Mouse (Mus musculus): ENCODE measurements around the gene Srpk3. TPM values are rescaled to one million over a fixed set of nuclear protein-coding genes. Genes with fewer than 3 reads are reported as not detected.
"Not testable (repeated sequence)": the region's sequence is repeated elsewhere in the genome, so short reads cannot be mapped to it uniquely, and the experiment has no call there.

Srpk3 gene
- 0.71 TPM in 1 of 2 replicates, not detected in the other for polyA plus RNA-seq (2012; ENCODE audit: insufficient read depth, insufficient read length, missing spikeins)

- no peak within 1 kb of the TSS for H3K27ac ChIP-seq (replicated peaks; ENCODE audit: low read depth, low read length)
- H3K4me3 ChIP-seq (ENCODE audit: insufficient read depth, low read depth, low read length) = no peak within 1 kb of the TSS
- no peaks in the 10 kb centered on the region for H3K4me1 ChIP-seq (ENCODE audit: control insufficient read depth, insufficient read depth, insufficient read length, low read length)
Observed at GRCm38 (mm10) chrX:73774168-73774760, at the start of gene Srpk3. Gene Srpk3 (plus strand): TSS chrX:73774405.

DNA sequence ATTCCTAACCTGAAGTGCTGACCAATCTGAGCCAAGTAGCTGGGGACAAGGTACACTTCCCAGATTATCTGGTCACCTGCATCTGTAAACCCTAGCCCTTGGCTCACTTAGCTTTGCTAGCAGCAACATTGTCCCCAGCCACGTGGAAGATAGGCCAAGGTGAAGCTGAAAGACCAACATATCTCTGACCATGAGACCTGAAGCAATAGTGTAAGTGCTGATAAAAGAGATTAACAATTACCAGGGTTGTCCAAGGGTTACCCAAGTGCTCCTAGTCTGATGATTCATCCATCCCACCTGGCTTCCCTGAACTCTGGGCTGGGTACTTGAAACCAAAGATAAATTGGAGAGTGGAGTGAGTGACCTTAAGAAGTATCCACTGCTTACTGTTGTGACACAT, 43.3 kb upstream of the Srpk3 start:
- Histone ChIP-seq H3K4me3 (ENCODE audit: insufficient read depth, low read depth, low read length) (no peak overlapping the region), H3K4me1 (ENCODE audit: control insufficient read depth, insufficient read depth, insufficient read length, low read length) (no peaks in the 10 kb centered on the region), H3K27ac (replicated peaks; ENCODE audit: low read depth, low read length) (no peak overlapping the region)

GRCm38 (mm10) chrX:73738155-73738554, 36.0 kb upstream of the Srpk3 start:
- no peaks in the 10 kb centered on the region for H3K4me1 ChIP-seq (ENCODE audit: control insufficient read depth, insufficient read depth, insufficient read length, low read length)

GRCm38 (mm10) chrX:73739151-73739550, 35.1 kb upstream of the Srpk3 start:
- Histone ChIP-seq H3K4me1 (ENCODE audit: control insufficient read depth, insufficient read depth, insufficient read length, low read length) (no peaks in the 10 kb centered on the region), H3K27ac (replicated peaks; ENCODE audit: low read depth, low read length) (no peak overlapping the region), H3K4me3 (ENCODE audit: insufficient read depth, low read depth, low read length) (no peak overlapping the region)

More at GRCm38 (mm10) chrX:73738155-73738554, 36.0 kb upstream of the Srpk3 start:
- no peak overlapping the region for H3K4me3 ChIP-seq (ENCODE audit: insufficient read depth, low read depth, low read length)
- no peak overlapping the region for H3K27ac ChIP-seq (replicated peaks; ENCODE audit: low read depth, low read length)

DNA sequence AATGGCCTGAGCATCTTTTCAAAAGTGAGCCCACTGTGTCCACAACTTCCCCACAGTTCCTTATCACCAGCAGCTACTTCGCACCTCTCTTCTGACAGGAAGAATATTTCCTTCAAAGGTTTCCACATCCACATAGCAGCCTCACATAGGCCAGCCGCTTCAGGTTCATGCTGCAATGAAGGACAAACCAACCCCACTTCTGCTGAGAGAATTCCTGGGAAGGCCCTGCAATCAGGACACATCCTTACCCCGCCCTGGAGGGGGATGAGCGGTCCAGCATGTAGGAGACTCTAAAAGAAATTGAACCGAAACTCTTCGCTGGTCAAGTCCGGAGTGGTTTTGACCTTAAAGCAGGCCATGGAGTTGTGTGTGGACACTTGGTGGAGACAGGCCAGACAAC, 34.4 kb upstream of the Srpk3 start:
- H3K27ac ChIP-seq (replicated peaks; ENCODE audit: low read depth, low read length); H3K4me1 ChIP-seq (ENCODE audit: control insufficient read depth, insufficient read depth, insufficient read length, low read length); H3K4me3 ChIP-seq (ENCODE audit: insufficient read depth, low read depth, low read length): not testable (repeated sequence)

GRCm38 (mm10) chrX:73744774-73745481, 29.3 kb upstream of the Srpk3 start:
- H3K4me3 ChIP-seq (ENCODE audit: insufficient read depth, low read depth, low read length) = no peak overlapping the region
- H3K27ac ChIP-seq (replicated peaks; ENCODE audit: low read depth, low read length) = no peak overlapping the region
- no peaks in the 10 kb centered on the region for H3K4me1 ChIP-seq (ENCODE audit: control insufficient read depth, insufficient read depth, insufficient read length, low read length)

DNA sequence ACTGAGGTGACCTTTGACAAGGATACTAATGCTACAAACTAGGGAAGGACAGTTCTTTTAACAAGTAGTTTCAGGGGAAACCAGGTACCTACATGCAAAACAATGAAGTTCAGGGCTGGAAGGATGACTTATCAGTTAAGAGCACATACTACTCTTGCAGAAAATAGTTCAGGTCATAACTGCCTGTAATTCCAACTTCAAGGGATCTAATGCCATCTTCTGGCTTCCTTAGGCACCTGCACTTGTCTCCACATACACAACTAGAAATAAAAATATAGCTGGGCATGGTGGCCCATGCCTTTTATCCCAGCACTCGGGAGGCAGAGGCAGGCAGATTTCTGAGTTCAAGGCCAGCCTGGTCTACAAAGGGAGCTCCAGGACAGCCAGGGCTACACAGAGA, 25.2 kb upstream of the Srpk3 start:
- no peaks in the 10 kb centered on the region for H3K4me1 ChIP-seq (ENCODE audit: control insufficient read depth, insufficient read depth, insufficient read length, low read length)
- no peak overlapping the region for H3K27ac ChIP-seq (replicated peaks; ENCODE audit: low read depth, low read length)
- H3K4me3 ChIP-seq (ENCODE audit: insufficient read depth, low read depth, low read length) = no peak overlapping the region

DNA sequence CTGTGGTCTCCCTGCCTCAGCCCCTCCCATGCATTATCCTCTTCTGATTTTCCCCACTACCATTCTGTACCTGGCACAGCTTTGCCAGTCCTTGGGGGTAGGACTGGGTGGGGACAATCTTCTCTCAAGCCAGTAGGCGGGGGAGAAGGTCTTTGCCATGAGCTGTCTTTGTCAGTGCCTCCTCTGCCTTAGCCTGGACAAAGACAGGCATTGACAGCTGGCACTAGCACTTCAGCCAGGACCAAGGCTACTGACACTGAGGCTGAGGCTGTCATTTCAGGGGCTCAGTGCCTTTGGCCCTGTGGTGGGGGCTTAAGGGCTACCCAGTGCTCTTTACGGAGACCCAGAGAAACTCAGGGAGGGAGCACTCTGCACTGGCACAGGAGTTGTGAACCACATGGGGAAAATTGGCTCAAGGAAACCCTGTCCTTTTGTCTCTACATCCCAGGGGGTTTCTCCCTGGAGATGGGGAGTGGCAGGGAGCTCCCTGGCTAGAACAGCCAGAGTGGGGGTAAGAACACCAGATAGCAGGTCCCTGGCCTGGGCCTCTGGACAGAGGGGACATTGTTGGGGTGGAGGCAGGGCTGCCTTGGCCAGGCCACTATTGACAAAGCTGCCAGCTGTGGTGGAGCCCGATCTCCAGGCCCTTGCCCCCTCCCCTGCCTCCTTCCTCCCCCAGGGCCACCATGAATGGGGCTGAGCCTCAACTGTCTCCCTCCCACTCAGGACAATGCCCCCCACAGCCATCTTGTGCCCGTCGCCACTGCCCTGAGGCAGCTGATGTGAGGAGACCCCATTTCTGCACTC, 17.7 kb upstream of the Srpk3 start, which contains the start of gene Plxnb3:
TSS of gene Plxnb3 (plus strand) at position 757 of the 807 bp plus-strand sequence.
- H3K4me1 ChIP-seq (ENCODE audit: control insufficient read depth, insufficient read depth, insufficient read length, low read length) = no peaks in the 10 kb centered on the region
- H3K27ac ChIP-seq (replicated peaks; ENCODE audit: low read depth, low read length) = no peak within 1 kb of the TSS
- no peak within 1 kb of the TSS for H3K4me3 ChIP-seq (ENCODE audit: insufficient read depth, low read depth, low read length)

DNA sequence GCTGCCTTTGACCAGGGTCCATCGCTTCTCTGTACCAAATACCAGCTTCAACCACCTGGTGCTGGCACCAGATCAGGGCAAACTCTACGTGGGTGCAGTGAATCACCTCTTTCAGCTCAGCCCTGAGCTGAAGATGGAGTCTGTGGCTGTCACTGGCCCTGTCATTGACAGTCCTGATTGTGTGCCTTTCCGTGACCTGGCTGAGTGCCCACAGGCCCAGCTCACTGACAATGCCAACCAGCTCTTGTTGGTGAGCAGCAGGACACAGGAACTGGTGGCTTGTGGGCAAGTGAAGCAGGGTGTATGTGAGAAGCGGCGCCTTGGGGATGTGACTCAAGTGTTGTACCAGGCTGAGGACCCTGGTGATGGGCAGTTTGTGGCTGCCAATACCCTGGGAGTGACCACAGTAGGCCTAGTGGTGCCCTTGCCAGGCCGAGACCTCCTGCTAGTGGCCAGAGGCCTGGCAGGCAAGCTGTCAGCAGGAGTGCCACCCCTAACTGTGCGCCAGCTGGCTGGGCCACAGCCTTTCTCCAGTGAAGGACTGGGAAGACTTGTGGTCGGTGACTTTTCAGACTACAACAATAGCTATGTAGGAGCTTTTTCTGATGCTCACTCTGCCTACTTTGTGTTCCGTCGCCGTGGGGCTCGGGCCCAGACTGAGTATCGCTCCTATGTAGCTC, 15.5 kb upstream of the Srpk3 start:
- Histone ChIP-seq H3K27ac (replicated peaks; ENCODE audit: low read depth, low read length) (no peak overlapping the region), H3K4me3 (ENCODE audit: insufficient read depth, low read depth, low read length) (no peak overlapping the region), H3K4me1 (ENCODE audit: control insufficient read depth, insufficient read depth, insufficient read length, low read length) (no peaks in the 10 kb centered on the region)

GRCm38 (mm10) chrX:73765311-73765710, 8.9 kb upstream of the Srpk3 start:
- Histone ChIP-seq H3K27ac (replicated peaks; ENCODE audit: low read depth, low read length) (peak overlapping the region; percentile 21; the same call in 1 of the 2 replicates), H3K4me3 (ENCODE audit: insufficient read depth, low read depth, low read length) (no peak overlapping the region), H3K4me1 (ENCODE audit: control insufficient read depth, insufficient read depth, insufficient read length, low read length) (no peaks in the 10 kb centered on the region)

GRCm38 (mm10) chrX:73767267-73767666, 6.9 kb upstream of the Srpk3 start:
- Histone ChIP-seq H3K27ac (replicated peaks; ENCODE audit: low read depth, low read length) (no peak overlapping the region), H3K4me1 (ENCODE audit: control insufficient read depth, insufficient read depth, insufficient read length, low read length) (no peaks in the 10 kb centered on the region), H3K4me3 (ENCODE audit: insufficient read depth, low read depth, low read length) (no peak overlapping the region)

DNA sequence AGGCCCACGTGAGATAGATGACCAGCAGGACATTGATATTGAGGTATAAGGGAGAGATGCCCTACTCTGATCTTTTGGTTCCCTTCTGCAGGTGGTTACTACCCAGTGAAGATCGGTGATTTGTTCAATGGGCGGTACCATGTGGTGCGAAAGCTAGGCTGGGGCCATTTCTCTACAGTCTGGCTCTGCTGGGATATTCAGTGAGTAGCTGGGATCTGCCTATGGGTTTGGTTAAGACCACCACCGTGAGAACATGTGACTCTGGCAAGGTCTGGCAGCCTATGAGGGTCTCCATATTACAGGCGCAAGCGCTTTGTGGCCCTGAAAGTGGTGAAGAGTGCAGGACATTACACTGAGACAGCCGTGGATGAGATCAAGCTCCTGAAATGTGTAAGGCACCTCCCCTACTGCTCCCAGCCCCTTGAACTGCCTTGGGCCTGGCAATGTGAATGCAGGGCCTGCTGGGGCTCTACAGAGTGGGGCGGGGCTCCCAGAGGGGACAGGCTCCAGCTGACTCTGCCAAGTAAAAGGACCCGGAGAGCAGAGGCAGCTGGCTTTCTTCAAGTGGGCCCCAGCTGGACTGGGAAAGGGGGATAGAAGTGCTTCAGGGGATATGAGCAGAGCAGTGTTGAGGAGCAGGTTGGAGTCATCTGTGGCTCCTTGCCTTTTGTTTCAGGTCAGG, 738 bp downstream of the Srpk3 start:
- no peak overlapping the region for H3K27ac ChIP-seq (replicated peaks; ENCODE audit: low read depth, low read length)
- no peak overlapping the region for H3K4me3 ChIP-seq (ENCODE audit: insufficient read depth, low read depth, low read length)
- no peaks in the 10 kb centered on the region for H3K4me1 ChIP-seq (ENCODE audit: control insufficient read depth, insufficient read depth, insufficient read length, low read length)

DNA sequence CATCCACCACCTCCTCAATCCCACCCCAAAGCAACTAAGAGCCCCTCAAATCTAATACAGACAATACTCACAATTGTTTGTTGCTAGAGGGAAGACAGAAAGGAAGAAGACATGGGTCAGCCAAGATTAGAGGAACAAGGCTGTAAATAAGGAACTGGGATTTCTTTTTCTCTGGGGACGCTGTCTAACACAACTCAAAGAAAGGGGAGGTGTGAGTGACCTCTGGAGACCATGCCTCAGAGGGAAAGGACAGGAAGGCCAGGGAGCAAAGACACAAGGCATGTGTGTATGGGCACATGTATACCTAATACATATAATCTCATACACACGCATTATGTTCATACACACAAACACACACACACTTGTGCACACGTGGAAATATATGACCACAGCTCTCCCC, 8.0 kb downstream of the Srpk3 start:
- H3K4me1 ChIP-seq (ENCODE audit: control insufficient read depth, insufficient read depth, insufficient read length, low read length) = peaks cover 2% of the 10 kb centered on the region; the same call in 1 of the 2 replicates
- H3K27ac ChIP-seq (replicated peaks; ENCODE audit: low read depth, low read length) = 0 out of 2 replicates have a peak overlapping the region, but pooled peaks have one; percentile 9
- no peak overlapping the region for H3K4me3 ChIP-seq (ENCODE audit: insufficient read depth, low read depth, low read length)

DNA sequence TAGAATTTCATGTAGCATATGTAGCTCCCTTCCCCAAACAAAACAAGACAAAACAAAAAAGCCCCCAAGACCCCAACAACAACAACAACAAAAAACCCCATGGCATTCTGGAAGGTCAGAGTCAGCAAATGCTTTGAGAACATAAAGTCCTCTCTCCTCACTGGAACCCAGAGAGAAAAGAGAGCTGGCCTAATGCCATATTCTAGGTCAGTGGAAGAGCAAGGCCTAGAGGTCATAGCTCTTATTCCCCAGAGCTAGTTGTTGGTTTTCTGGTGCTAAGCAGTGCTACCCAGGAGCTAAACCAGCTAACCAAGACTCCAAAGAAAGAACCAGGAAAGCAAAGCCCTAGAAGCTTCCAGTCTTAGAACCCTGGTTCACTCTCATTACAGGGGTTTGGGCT, 11.5 kb downstream of the Srpk3 start:
- H3K4me1 ChIP-seq (ENCODE audit: control insufficient read depth, insufficient read depth, insufficient read length, low read length) = peaks cover 2% of the 10 kb centered on the region; the same call in 1 of the 2 replicates
- peak overlapping the region; percentile 89 for H3K4me3 ChIP-seq (ENCODE audit: insufficient read depth, low read depth, low read length)
- peak overlapping the region; percentile 96 for H3K27ac ChIP-seq (replicated peaks; ENCODE audit: low read depth, low read length)
